Mouse (Mus musculus): ENCODE measurements around the gene Hmga2. TPM values are rescaled to one million over a fixed set of nuclear protein-coding genes. Genes with fewer than 3 reads are reported as not detected.

Hmga2 gene
- total and polyA plus RNA-seq, 3 experiments = 0.15 TPM; not detected in 2

DNA sequence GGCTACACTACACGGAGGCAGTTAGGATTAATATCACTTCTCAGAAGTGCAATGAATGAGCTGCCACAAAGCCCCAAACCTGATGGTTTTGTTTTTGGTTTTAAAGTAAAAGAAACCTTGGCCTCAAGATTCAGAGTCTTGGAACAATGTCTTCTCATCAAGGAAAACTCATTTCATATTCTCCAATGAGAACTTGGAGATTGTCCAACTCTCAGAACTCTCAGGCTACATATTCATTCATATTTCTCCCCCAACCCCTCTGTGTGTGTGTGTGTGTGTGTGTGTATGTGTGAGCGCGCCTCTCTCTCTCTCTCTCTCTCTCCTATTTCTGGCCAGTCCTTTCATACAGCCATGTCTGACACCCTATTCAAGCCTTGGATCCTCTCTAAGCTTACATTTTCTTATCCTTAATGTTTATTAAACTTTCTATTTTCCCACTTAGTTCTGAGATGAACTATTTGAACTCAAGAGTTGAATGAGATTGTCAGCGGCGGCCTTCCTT lies 46.5 kb downstream of the Hmga2 start:
- H3K4me3 ChIP-seq (ENCODE audit: control insufficient read depth in 1 of 2, insufficient read depth in 1 of 2, low read depth in 2 of 2, low read length in 2 of 2) = no peak overlapping the region
- DNase-seq (ENCODE audit: low read depth, low spot score) = no peak
- H3K36me3 ChIP-seq (ENCODE audit: control insufficient read depth in 1 of 2, insufficient read depth in 2 of 2, low read length in 2 of 2) = no peaks in the 10 kb centered on the region
- H3K79me2 ChIP-seq (ENCODE audit: control insufficient read depth, insufficient read depth, low read length, poor library complexity) = no peaks in the 10 kb centered on the region
- H3K9me3 ChIP-seq (replicated peaks; ENCODE audit: insufficient read depth, low read length) = no peaks in the 10 kb centered on the region
- H3K9ac ChIP-seq (ENCODE audit: control insufficient read depth, low read depth, low read length, poor library complexity, severe bottlenecking) = no peak overlapping the region
- no peaks in the 10 kb centered on the region for H3K27me3 ChIP-seq (ENCODE audit: control insufficient read depth in 1 of 2, insufficient read depth in 2 of 2, low read length in 2 of 2)
- no peaks in the 10 kb centered on the region for H3K4me1 ChIP-seq (ENCODE audit: control insufficient read depth in 1 of 2, insufficient read depth in 2 of 2, low read length in 2 of 2)
- no peak overlapping the region for H3K27ac ChIP-seq (ENCODE audit: control insufficient read depth, low read depth, low read length)
- TF ChIP-seq MXI1 (IDR thresholded peaks at IDR 0.05; ENCODE audit: low read depth, low read length) (no peak), RCOR1 (IDR thresholded peaks at IDR 0.05; ENCODE audit: low read depth, low read length) (no peak), BHLHE40 (IDR thresholded peaks at IDR 0.05; ENCODE audit: borderline replicate concordance, low read depth, low read length) (no peak), GABPA (IDR thresholded peaks at IDR 0.05; ENCODE audit: low read depth, low read length) (no peak), MAFK (IDR thresholded peaks at IDR 0.05; ENCODE audit: borderline replicate concordance, low read depth, low read length) (no peak), GATA1 (IDR thresholded peaks at IDR 0.05; ENCODE audit: low read depth, low read length) (no peak), TCF12 (IDR thresholded peaks at IDR 0.05; ENCODE audit: low read depth, low read length) (no peak), EP300 (IDR thresholded peaks at IDR 0.05; ENCODE audit: low read depth in 1 of 2, low read length in 2 of 2) (no peak), MEF2A (IDR thresholded peaks at IDR 0.05; ENCODE audit: extremely low read depth, insufficient replicate concordance, low read depth, low read length, poor library complexity, severe bottlenecking) (no peak), MYC (IDR thresholded peaks at IDR 0.05; ENCODE audit: low read depth, low read length) (no peak), NELFE (IDR thresholded peaks at IDR 0.05; ENCODE audit: low read depth, low read length) (no peak), POLR2A (IDR thresholded peaks at IDR 0.05; ENCODE audit: control insufficient read depth in 1 of 2, insufficient read depth in 1 of 2, low read depth in 1 of 2, low read length in 2 of 2, poor library complexity in 1 of 2) (no peak), E2F4 (IDR thresholded peaks at IDR 0.05; ENCODE audit: borderline replicate concordance, low read depth, low read length) (no peak), CHD1 (IDR thresholded peaks at IDR 0.05; ENCODE audit: low read depth, low read length) (no peak), JUND (IDR thresholded peaks at IDR 0.05; ENCODE audit: low read depth, low read length) (no peak), NRF1 (IDR thresholded peaks at IDR 0.05; ENCODE audit: insufficient read depth, low read depth, low read length, poor library complexity, severe bottlenecking) (no peak), ZNF384 (IDR thresholded peaks at IDR 0.05; ENCODE audit: low read depth, low read length) (no peak), MAZ (IDR thresholded peaks at IDR 0.05; ENCODE audit: low read depth, low read length) (no peak), MAX (IDR thresholded peaks at IDR 0.05; ENCODE audit: low read length) (no peak), USF2 (IDR thresholded peaks at IDR 0.05; ENCODE audit: borderline replicate concordance in 1 of 2, insufficient read depth in 1 of 2, low read depth in 1 of 2, low read length in 2 of 2) (no peak)

DNA sequence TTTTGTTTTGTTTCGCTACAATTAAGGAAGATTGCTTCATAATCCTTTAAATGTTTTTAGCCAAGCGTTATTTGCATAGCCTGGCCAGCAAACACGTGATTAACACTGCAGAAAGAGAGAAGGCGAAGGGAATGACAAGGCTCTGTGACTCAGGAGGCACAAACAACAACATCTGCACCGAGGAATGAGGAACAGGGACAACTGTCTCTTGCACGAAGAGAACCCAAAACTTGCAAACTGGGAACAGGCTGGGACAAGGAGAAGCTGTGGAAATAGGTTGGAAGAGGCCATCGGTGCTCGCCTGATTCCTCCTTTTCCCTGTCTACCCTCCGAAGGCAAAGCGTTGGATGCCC lies 47.1 kb downstream of the Hmga2 start:
- no peaks in the 10 kb centered on the region for H3K36me3 ChIP-seq (ENCODE audit: control insufficient read depth in 1 of 2, insufficient read depth in 2 of 2, low read length in 2 of 2)

More for the DNA sequence above, 47.1 kb downstream of the Hmga2 start:
- H3K9ac ChIP-seq (ENCODE audit: control insufficient read depth, low read depth, low read length, poor library complexity, severe bottlenecking) = no peak overlapping the region
- no peak overlapping the region for H3K27ac ChIP-seq (ENCODE audit: control insufficient read depth, low read depth, low read length)
- H3K4me1 ChIP-seq (ENCODE audit: control insufficient read depth in 1 of 2, insufficient read depth in 2 of 2, low read length in 2 of 2) = no peaks in the 10 kb centered on the region
- no peak for DNase-seq (ENCODE audit: low read depth, low spot score)
- H3K4me3 ChIP-seq (ENCODE audit: control insufficient read depth in 1 of 2, insufficient read depth in 1 of 2, low read depth in 2 of 2, low read length in 2 of 2) = no peak overlapping the region
- no peaks in the 10 kb centered on the region for H3K9me3 ChIP-seq (replicated peaks; ENCODE audit: insufficient read depth, low read length)
- no peak for TF ChIP-seq NELFE (IDR thresholded peaks at IDR 0.05; ENCODE audit: low read depth, low read length)
- TF ChIP-seq TAL1 (IDR thresholded peaks at IDR 0.05; ENCODE audit: low read length) = no peak
- no peak for TF ChIP-seq TBP (IDR thresholded peaks at IDR 0.05; ENCODE audit: low read depth, low read length)
- no peak for TF ChIP-seq NRF1 (IDR thresholded peaks at IDR 0.05; ENCODE audit: insufficient read depth, low read depth, low read length, poor library complexity, severe bottlenecking)
- TF ChIP-seq KAT2A (conservative IDR thresholded peaks at IDR 0.05; ENCODE audit: low read depth, low read length) = no peak
- TF ChIP-seq ELF1 (IDR thresholded peaks at IDR 0.05; ENCODE audit: low read depth, low read length) = no peak
- no peak for TF ChIP-seq BHLHE40 (IDR thresholded peaks at IDR 0.05; ENCODE audit: borderline replicate concordance, low read depth, low read length)
- TF ChIP-seq ZC3H11A (IDR thresholded peaks at IDR 0.05; ENCODE audit: low read depth, low read length) = no peak
- TF ChIP-seq POLR2AphosphoS5 (IDR thresholded peaks at IDR 0.05; ENCODE audit: borderline replicate concordance, low read depth, low read length) = no peak
- TF ChIP-seq SMC3 (IDR thresholded peaks at IDR 0.05; ENCODE audit: low read depth, low read length) = no peak
- TF ChIP-seq POLR2A (IDR thresholded peaks at IDR 0.05; ENCODE audit: control insufficient read depth in 1 of 2, insufficient read depth in 1 of 2, low read depth in 1 of 2, low read length in 2 of 2, poor library complexity in 1 of 2) = no peak
- no peak for TF ChIP-seq ZNF384 (IDR thresholded peaks at IDR 0.05; ENCODE audit: low read depth, low read length)
- no peak for TF ChIP-seq UBTF (IDR thresholded peaks at IDR 0.05; ENCODE audit: borderline replicate concordance, insufficient read depth, low read depth, low read length)
- no peak for TF ChIP-seq RCOR1 (IDR thresholded peaks at IDR 0.05; ENCODE audit: low read depth, low read length)
- TF ChIP-seq USF2 (IDR thresholded peaks at IDR 0.05; ENCODE audit: borderline replicate concordance in 1 of 2, insufficient read depth in 1 of 2, low read depth in 1 of 2, low read length in 2 of 2) = no peak
- no peak for TF ChIP-seq CHD1 (IDR thresholded peaks at IDR 0.05; ENCODE audit: low read depth, low read length)
- H3K27me3 ChIP-seq (ENCODE audit: control insufficient read depth in 1 of 2, insufficient read depth in 2 of 2, low read length in 2 of 2) = no peaks in the 10 kb centered on the region
- no peaks in the 10 kb centered on the region for H3K79me2 ChIP-seq (ENCODE audit: control insufficient read depth, insufficient read depth, low read length, poor library complexity)
